Mouse (Mus musculus): ENCODE measurements around the gene Emd. TPM values are rescaled to one million over a fixed set of nuclear protein-coding genes. Genes with fewer than 3 reads are reported as not detected.
"Not testable (repeated sequence)": the region's sequence is repeated elsewhere in the genome, so short reads cannot be mapped to it uniquely, and the experiment has no call there.

Emd gene
- 29.1 and 29.3 TPM in 2 replicates for polyA plus RNA-seq (2014; fragmentation: Nextera tagmentation; extraction: Ambion mirVana)

GRCm38 (mm10) chrX:74254153-74254887 lies at the start of gene Emd:
Gene Emd (plus strand): TSS chrX:74254687.
- peak within 1 kb of the TSS; percentile 92 for H3K27ac ChIP-seq (ENCODE audit: low read depth)
- peaks cover 23% of the 10 kb centered on the region for H3K36me3 ChIP-seq (ENCODE audit: insufficient read depth)
- ATAC-seq (ENCODE audit: insufficient read depth) (peak; percentile 99), DNase-seq (peak; percentile 95)
- H3K27me3 ChIP-seq (ENCODE audit: insufficient read depth, low read length) = no peaks in the 10 kb centered on the region
- peak within 1 kb of the TSS; percentile 62 for H3K4me3 ChIP-seq (ENCODE audit: low read depth, low read length)
- H3K4me2 ChIP-seq = peak within 1 kb of the TSS; percentile 74
- 15% methylated on average over 39 of the region's 39 CpGs for WGBS
- H3K4me1 ChIP-seq (ENCODE audit: insufficient read depth) = no peaks in the 10 kb centered on the region
- H3K9me3 ChIP-seq (ENCODE audit: low read depth, low read length) = no peaks in the 10 kb centered on the region
- TF ChIP-seq CTCF (IDR thresholded peaks at IDR 0.05; ENCODE audit: low read depth) = no peak
- peak within 1 kb of the TSS; percentile 76 for H3K9ac ChIP-seq

DNA sequence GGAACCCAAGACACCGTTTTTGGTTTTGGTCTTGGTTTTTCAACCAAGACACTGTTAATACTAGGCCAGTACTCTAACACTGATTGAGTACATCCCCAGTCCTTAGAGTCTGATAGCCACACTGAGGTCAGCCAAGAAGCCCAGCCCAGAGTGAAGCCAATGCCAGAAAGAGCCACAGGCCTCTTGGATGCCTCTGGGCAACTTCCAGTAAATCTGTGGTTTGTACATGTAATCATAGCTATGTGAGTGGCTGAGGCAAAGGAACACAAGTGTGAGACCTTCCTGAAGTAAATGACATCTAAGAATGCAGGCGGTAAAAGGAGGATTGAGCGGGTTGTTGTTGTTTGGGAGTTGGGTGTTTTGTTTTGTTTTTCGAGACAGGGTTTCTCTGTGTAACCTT lies 36.0 kb upstream of the Emd start:
- Histone ChIP-seq H3K27ac (ENCODE audit: low read depth) (no peak overlapping the region), H3K4me3 (ENCODE audit: low read depth, low read length) (no peak overlapping the region), H3K36me3 (ENCODE audit: insufficient read depth) (peaks cover 14% of the 10 kb centered on the region), H3K9ac (no peak overlapping the region), H3K4me1 (ENCODE audit: insufficient read depth) (no peaks in the 10 kb centered on the region), H3K4me2 (no peak overlapping the region), H3K9me3 (ENCODE audit: low read depth, low read length) (no peaks in the 10 kb centered on the region), H3K27me3 (ENCODE audit: insufficient read depth, low read length) (no peaks in the 10 kb centered on the region)
- TF ChIP-seq CTCF (IDR thresholded peaks at IDR 0.05; ENCODE audit: low read depth) = no peak
- WGBS = 91% methylated on average over 4 of the region's 4 CpGs
- DNase-seq = no peak
- no peak for ATAC-seq (ENCODE audit: insufficient read depth)

DNA sequence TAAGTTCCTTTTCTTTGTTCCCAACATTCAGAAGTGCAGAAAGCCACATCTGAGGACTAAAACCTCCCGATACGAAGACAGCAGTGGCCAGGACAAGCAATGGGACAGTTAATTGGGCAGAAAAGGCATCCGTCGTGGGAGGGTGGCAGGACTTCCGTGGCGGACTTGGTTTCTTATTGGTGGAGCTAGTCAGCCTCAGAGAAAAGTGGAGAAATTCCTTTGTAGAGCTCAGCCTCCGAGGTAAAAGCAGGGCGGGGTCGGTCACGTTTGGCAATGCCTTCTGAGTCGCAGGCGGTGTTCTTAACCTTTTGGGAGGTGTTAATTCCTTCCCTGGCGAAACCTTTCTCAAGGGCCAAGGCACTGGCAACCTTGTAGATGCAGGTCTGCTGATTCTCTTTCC lies 35.0 kb upstream of the Emd start:
- Histone ChIP-seq H3K4me3 (ENCODE audit: low read depth, low read length) (no peak overlapping the region), H3K9ac (no peak overlapping the region), H3K9me3 (ENCODE audit: low read depth, low read length) (no peaks in the 10 kb centered on the region), H3K27ac (ENCODE audit: low read depth) (no peak overlapping the region), H3K4me2 (no peak overlapping the region), H3K27me3 (ENCODE audit: insufficient read depth, low read length) (no peaks in the 10 kb centered on the region), H3K4me1 (ENCODE audit: insufficient read depth) (no peaks in the 10 kb centered on the region), H3K36me3 (ENCODE audit: insufficient read depth) (peaks cover 22% of the 10 kb centered on the region)
- DNase-seq (no peak), ATAC-seq (ENCODE audit: insufficient read depth) (no peak)
- no peak for TF ChIP-seq CTCF (IDR thresholded peaks at IDR 0.05; ENCODE audit: low read depth)
- WGBS = 51% methylated on average over 13 of the region's 13 CpGs

- peaks cover 28% of the 10 kb centered on the region for H3K36me3 ChIP-seq (ENCODE audit: insufficient read depth)
- H3K27ac ChIP-seq (ENCODE audit: low read depth); H3K4me3 ChIP-seq (ENCODE audit: low read depth, low read length); DNase-seq; H3K9ac ChIP-seq; H3K27me3 ChIP-seq (ENCODE audit: insufficient read depth, low read length); H3K4me1 ChIP-seq (ENCODE audit: insufficient read depth); H3K4me2 ChIP-seq; H3K9me3 ChIP-seq (ENCODE audit: low read depth, low read length): not testable (repeated sequence)
- 65% methylated on average over 1 of the region's 1 CpGs for WGBS
- peak; percentile 33; the same call in 1 of the 2 replicates for ATAC-seq (ENCODE audit: insufficient read depth)
Observed at GRCm38 (mm10) chrX:74220099-74220498, 34.4 kb upstream of the Emd start.

DNA sequence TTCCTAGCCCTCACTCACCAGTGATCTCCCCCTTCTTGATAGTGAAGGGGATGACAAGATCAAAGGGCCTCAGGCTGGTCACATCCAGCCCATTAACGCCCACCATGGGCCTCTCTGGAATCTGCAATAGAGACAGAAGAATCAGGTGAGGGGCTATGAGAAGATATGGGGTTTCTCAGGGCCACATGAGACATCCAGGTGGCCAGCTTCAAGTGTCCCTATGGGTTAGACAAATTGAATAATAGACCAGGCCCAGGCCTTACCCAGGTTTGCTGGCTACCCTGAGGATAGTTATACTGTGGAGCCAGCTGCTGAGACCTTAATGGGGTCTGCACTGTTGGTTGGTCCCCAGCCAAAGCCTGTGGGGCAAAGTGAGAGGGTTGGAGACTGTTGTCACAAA lies 24.4 kb upstream of the Emd start:
- 71% methylated on average over 1 of the region's 1 CpGs for WGBS
- no peak for ATAC-seq (ENCODE audit: insufficient read depth)
- H3K9ac ChIP-seq = no peak overlapping the region
- H3K36me3 ChIP-seq (ENCODE audit: insufficient read depth) = peaks cover 100% of the 10 kb centered on the region
- no peak overlapping the region for H3K27ac ChIP-seq (ENCODE audit: low read depth)
- DNase-seq = no peak
- TF ChIP-seq CTCF (IDR thresholded peaks at IDR 0.05; ENCODE audit: low read depth) = no peak
- no peak overlapping the region for H3K4me3 ChIP-seq (ENCODE audit: low read depth, low read length)
- H3K4me1 ChIP-seq (ENCODE audit: insufficient read depth) = no peaks in the 10 kb centered on the region
- no peaks in the 10 kb centered on the region for H3K27me3 ChIP-seq (ENCODE audit: insufficient read depth, low read length)
- no peak overlapping the region for H3K4me2 ChIP-seq
- H3K9me3 ChIP-seq (ENCODE audit: low read depth, low read length) = no peaks in the 10 kb centered on the region

DNA sequence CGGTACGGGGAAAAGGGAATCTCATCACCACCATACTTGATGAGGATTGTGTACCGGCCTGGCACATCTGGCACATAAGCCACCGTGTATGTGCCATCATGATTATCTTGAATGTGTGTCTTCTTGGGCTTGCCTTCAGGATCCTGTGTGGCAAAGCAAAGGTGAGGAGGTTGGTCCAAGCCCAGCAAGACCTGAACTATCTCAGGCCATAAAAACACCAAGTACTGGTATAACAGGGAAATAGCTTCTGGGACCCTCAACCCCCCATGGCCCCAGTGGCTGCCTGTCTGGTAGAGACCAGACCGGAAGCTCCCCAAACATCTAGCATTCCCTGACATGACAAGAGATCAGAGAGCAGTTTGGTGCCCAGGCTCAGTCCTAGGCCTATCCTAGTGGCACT lies 21.3 kb upstream of the Emd start:
- no peak overlapping the region for H3K27ac ChIP-seq (ENCODE audit: low read depth)
- DNase-seq (no peak), ATAC-seq (ENCODE audit: insufficient read depth) (no peak)
- H3K9ac ChIP-seq = no peak overlapping the region
- no peaks in the 10 kb centered on the region for H3K4me1 ChIP-seq (ENCODE audit: insufficient read depth)
- H3K4me2 ChIP-seq = no peak overlapping the region
- H3K27me3 ChIP-seq (ENCODE audit: insufficient read depth, low read length) = no peaks in the 10 kb centered on the region
- no peaks in the 10 kb centered on the region for H3K9me3 ChIP-seq (ENCODE audit: low read depth, low read length)
- H3K36me3 ChIP-seq (ENCODE audit: insufficient read depth) = peaks cover 96% of the 10 kb centered on the region
- no peak overlapping the region for H3K4me3 ChIP-seq (ENCODE audit: low read depth, low read length)
- no peak for TF ChIP-seq CTCF (IDR thresholded peaks at IDR 0.05; ENCODE audit: low read depth)
- 87% methylated on average over 5 of the region's 5 CpGs for WGBS

GRCm38 (mm10) chrX:74240332-74240731 lies 14.2 kb upstream of the Emd start:
- Histone ChIP-seq H3K27ac (ENCODE audit: low read depth) (no peak overlapping the region), H3K36me3 (ENCODE audit: insufficient read depth) (peaks cover 83% of the 10 kb centered on the region), H3K27me3 (ENCODE audit: insufficient read depth, low read length) (no peaks in the 10 kb centered on the region), H3K4me2 (no peak overlapping the region), H3K4me1 (ENCODE audit: insufficient read depth) (no peaks in the 10 kb centered on the region), H3K9me3 (ENCODE audit: low read depth, low read length) (no peaks in the 10 kb centered on the region), H3K9ac (no peak overlapping the region), H3K4me3 (ENCODE audit: low read depth, low read length) (no peak overlapping the region)
- ATAC-seq (ENCODE audit: insufficient read depth) (no peak), DNase-seq (no peak)
- 92% methylated on average over 4 of the region's 4 CpGs for WGBS
- no peak for TF ChIP-seq CTCF (IDR thresholded peaks at IDR 0.05; ENCODE audit: low read depth)
